Mouse (Mus musculus) adrenal gland, adult 18-20 months (tissue): ENCODE results near the gene Fas. TPM values are rescaled to one million over a fixed set of nuclear protein-coding genes. Genes with fewer than 3 reads are reported as not detected.

ENCODE experiments used
- DNase-seq, 2 experiments: peaks; one replicate each; pipeline ENCODE4 v3.0.0; 2021 to 2022; ENCODE audit warnings: low spot score in 2 of 2
- total RNA-seq, 2 experiments: library from RNA; stranded (reverse); gene quantifications; 1 replicate in 1 of 2; 2 replicates in 1 of 2; pipeline ENCODE4 v1.2.3; 2021

Fas gene
- total RNA-seq, 2 experiments from 2014 or later: 8.5 to 10.7 TPM

DNA sequence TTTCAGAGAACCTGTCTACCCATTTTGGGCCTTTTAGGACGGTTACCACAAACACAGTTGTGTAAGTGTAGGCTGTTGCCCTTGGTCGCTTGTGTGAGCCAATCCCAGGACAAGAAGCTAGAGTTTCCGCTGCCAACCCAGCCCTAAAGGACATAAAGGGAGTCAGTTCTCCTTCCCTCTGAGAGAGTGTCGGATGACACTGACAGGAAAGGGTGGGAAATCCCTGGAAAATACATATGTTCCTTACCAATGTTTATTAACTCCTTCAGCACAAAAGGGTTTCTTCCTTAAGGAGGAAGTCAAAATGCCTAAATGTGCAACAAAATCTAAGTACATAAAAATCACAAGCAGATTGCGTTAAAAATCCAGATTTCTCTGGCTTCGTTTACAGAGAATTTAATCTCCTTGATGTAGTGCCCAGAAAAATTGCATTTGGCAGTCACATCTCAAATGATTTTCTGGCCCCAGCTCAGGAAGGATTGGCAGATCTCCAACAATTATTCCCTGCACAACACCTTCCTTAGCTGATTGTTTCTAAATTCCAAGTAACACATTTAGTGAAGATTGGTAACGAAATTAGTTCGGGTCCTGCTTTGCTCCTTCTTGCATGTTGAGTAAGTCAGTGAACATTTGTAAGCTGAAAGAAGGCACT lies 55.3 kb downstream of the Fas start:
- DNase-seq: no peak

DNA sequence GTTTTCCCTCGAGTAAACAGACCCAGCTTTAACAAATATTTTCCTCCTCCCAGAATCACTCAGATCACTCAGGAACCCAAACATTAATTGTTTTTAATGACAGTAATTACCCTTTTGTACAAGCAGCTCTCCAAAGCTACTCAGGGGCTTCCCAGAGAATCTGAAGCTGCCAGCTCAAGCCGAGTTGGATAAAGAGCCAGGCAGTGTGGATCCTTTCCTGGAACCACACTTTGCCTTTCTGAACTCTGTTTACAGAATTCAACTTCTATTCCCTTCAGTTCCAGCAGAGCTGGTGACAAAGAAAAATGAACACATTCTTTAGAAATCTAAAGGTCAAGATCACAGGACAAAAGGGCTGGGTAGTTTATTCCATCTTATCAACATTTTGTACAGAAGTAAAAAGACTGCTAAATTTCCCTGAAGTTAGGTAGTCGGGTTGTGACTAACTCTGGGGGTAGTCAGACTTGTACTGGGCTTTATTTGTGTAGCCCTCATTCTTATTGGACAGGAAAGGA lies 62.9 kb downstream of the Fas start:
- DNase-seq: peak in 1 of 2 experiments; percentile 27

DNA sequence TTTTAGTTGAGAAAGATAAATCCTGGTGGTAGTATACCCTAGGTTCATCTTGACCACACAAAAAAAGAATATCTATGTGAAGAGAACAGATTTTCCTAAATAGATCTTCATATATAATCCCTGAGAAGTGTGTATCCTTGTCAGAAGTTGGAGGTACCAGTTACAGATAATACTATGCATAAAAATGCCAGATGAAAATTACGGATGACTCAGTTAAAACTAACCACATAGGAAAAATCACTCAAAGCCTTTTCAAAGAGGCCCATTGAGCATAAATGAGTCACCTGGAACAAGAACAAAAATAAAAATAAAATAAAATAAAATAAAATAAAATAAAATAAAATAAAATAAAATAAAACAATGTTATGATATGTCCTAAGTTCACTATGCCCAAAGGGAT lies 72.2 kb downstream of the Fas start:
- DNase-seq: no peak

GRCm38 (mm10) chr19:34369551-34369950 lies 79.1 kb downstream of the Fas start:
- DNase-seq: no peak

DNA sequence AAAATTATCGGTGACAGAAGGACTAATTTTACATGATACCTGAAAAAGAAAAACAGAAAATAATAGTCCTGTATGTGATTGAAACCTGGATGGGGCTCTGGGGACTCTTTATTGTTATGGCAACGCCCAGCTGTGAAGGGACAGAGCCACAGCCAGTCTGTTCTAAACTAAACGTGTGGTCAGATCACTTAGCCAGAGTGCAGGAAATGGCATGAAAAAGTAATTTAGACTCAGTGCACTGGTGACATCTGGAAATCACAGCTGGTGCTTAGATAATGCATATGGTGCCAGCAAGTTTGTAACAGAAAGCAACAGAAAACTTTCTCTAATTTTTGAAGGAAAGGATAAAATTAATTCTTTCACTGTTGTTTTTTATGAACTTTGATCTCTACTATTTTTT lies 79.9 kb downstream of the Fas start:
- no peak for DNase-seq

Other genes starting within 250 kb of the Fas start
- gene Lipn, start 223.3 kb upstream of the Fas start, total RNA-seq: not detected
- gene Lipm, start 189.7 kb upstream of the Fas start, total RNA-seq: not detected
- gene Ankrd22, start 124.6 kb upstream of the Fas start, total RNA-seq: not detected
- gene Stambpl1, start 98.4 kb upstream of the Fas start, total RNA-seq: 1 to 10 TPM; 3.2 to 4.7 TPM
- gene Acta2, start 35.1 kb upstream of the Fas start, total RNA-seq: 10 to 100 TPM; 41.4 to 97.6 TPM
- 1 to 10 TPM in 1 of 2 experiments, under 1 TPM in 1; 0.60 to 1.7 TPM for gene Ch25h, start 184.5 kb downstream of the Fas start, total RNA-seq
- gene Lipa, start 236.8 kb downstream of the Fas start, total RNA-seq: 100 to 1,000 TPM; 101 to 207 TPM